Comparison of ENCODE assay signal across 19 mouse cellular contexts in the genomic region with DNA sequence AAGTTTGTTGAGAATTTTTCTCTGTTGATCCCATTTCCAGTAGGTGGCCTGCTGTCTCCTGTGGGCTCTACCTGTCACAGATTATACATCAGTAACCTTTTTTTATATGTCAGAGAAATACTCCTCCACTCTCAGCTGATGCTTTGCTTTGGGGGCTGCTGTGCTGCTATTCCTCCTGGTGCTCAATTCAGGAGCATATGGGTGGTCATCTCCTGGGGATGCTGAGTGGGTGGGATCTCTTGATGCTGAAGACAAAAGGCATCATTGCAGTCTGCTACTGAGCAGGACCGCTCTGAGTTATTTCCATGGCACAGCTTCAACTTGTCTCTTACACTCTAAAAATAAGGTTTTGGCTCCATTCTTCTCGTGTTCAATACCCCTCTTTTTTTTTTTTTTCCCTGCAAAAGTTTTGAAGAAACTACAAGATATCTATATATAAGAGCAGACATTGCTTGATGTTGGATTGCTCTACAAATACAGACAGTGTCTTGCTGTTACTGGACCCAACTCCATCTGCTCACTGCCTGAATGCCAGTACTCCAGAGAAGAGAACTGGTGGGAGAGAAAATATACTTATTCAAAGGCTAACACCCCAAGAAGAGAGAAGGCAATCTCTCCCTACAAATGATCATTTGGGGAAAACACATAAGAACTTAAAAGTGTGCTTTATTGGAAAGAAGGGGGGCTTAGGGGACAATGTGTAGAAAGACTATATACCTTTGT.
DNase-seq lines count a peak whose midpoint lies in the region; ATAC-seq lines count a peak whose summit lies in the region.
"Had no signal": no experiment of that assay in that cellular context is flagged by ENCODE, and none has a peak within 500 bp of the region (broad histone marks: within the 10 kb centered on the region; RNA-seq: fewer than 3 reads in every experiment).

No protein-coding gene starts in this region.

- no peak for DNase-seq in frontal cortex, postnatal 14 days (ENCODE audit: low spot score in 2 of 2)
- peak; percentile 58 to 77 for DNase-seq in cerebellum, adult 18-20 months
- peak; percentile 60 to 72 for DNase-seq in cerebellum, postnatal 10 days
- DNase-seq in urinary bladder, postnatal 14 days (ENCODE audit: low spot score) = no peak
- no peak for DNase-seq in layer of hippocampus, postnatal 10 days (ENCODE audit: low spot score in 2 of 2)
- no peak for DNase-seq in embryo, embryonic 11 days
- DNase-seq: adrenal gland, postnatal 10 days; forebrain, postnatal 0 days; gastrocnemius, adult 2 months; gastrocnemius, postnatal 36 days; heart, adult 2 months; heart, postnatal 4 days; kidney, postnatal 14 days; liver; lung, adult 2 months; lung, postnatal 10 days had no signal

- peak; percentile 72 for ATAC-seq in frontal cortex, adult (ENCODE audit: low TSS enrichment)
- ATAC-seq: forebrain, postnatal 0 days; intestine, postnatal 0 days; midbrain, embryonic 13.5 days had no signal

Comparison
In these comparisons a context has a peak if more than half of its experiments do, and no peak if none do; other contexts are left out.
1. DNase-seq: peak in cerebellum, adult 18-20 months (2 of 2) and cerebellum, postnatal 10 days (2 of 2); none in frontal cortex, postnatal 14 days (0 of 2), urinary bladder, postnatal 14 days (single experiment), layer of hippocampus, postnatal 10 days (0 of 2) and embryo, embryonic 11 days (single experiment).